Comparison of ENCODE assay signal across 9 mouse cellular contexts in genomic region chr8:26687146-26687545, GRCm38 (mm10).
A peak's percentile ranks its signal among the peaks of the same experiment; 100 is the strongest.
DNase-seq lines count a peak whose midpoint lies in the region; ATAC-seq and TF ChIP-seq lines count a peak whose summit lies in the region.
"Had no signal": no experiment of that assay in that cellular context is flagged by ENCODE, and none has a peak within 500 bp of the region (broad histone marks: within the 10 kb centered on the region; RNA-seq: fewer than 3 reads in every experiment).

No protein-coding gene starts in this region.

- H3K27me3 ChIP-seq in hindbrain, embryonic 11.5 days (ENCODE audit: control insufficient read depth, insufficient read depth, low read length): no peaks in the 10 kb centered on the region
- no peaks in the 10 kb centered on the region for H3K27me3 ChIP-seq in hindbrain, embryonic 16.5 days (replicated peaks; ENCODE audit: control insufficient read depth, insufficient read depth, low read length)
- no peaks in the 10 kb centered on the region for H3K27me3 ChIP-seq in embryonic facial prominence, embryonic 10.5 days (replicated peaks; ENCODE audit: low read depth, poor library complexity, severe bottlenecking)
- H3K27me3 ChIP-seq in thymus, adult 2 months (ENCODE audit: control insufficient read depth, insufficient read depth, low read length): no peaks in the 10 kb centered on the region

- no peak overlapping the region for H3K9ac ChIP-seq in hindbrain, embryonic 11.5 days (ENCODE audit: low read depth, low read length)
- no peak overlapping the region for H3K9ac ChIP-seq in hindbrain, embryonic 16.5 days (ENCODE audit: low read depth, low read length)
- H3K9ac ChIP-seq: limb, embryonic 12.5 days had no signal

- intact Hi-C loops in left cerebral cortex, postnatal 36 days (cut with DNase I): loop anchor here (2.0 kb wide), 1 partner anchor 294 kb away; no protein-coding TSS in a partner anchor

- no peak for ATAC-seq in hindbrain, embryonic 11.5 days (ENCODE audit: low FRiP score)
- no peak for ATAC-seq in hindbrain, embryonic 16.5 days

- H3K4me3 ChIP-seq in hindbrain, embryonic 11.5 days (ENCODE audit: low read depth, low read length): no peak overlapping the region
- no peak overlapping the region for H3K4me3 ChIP-seq in hindbrain, embryonic 16.5 days (ENCODE audit: low read length)
- no peak overlapping the region for H3K4me3 ChIP-seq in embryonic facial prominence, embryonic 10.5 days
- H3K4me3 ChIP-seq in thymus, adult 2 months (ENCODE audit: control insufficient read depth, insufficient read depth, low read length): no peak overlapping the region
- H3K4me3 ChIP-seq: limb, embryonic 12.5 days had no signal

- no peak for TF ChIP-seq POLR2A in thymus, adult 2 months (IDR thresholded peaks at IDR 0.05; ENCODE audit: control insufficient read depth, extremely low read depth, insufficient read depth, low read length, poor library complexity)

- no peak for TF ChIP-seq CTCF in thymus, adult 2 months (IDR thresholded peaks at IDR 0.05; ENCODE audit: borderline replicate concordance, control insufficient read depth, extremely low read depth, insufficient read depth, low read length, poor library complexity)

- no peaks in the 10 kb centered on the region for H3K9me3 ChIP-seq in hindbrain, embryonic 11.5 days (ENCODE audit: control insufficient read depth, low read length)
- H3K9me3 ChIP-seq in hindbrain, embryonic 16.5 days (ENCODE audit: control insufficient read depth, low read length): no peaks in the 10 kb centered on the region
- no peaks in the 10 kb centered on the region for H3K9me3 ChIP-seq in embryonic facial prominence, embryonic 10.5 days
- H3K9me3 ChIP-seq: limb, embryonic 12.5 days had no signal

- H3K4me2 ChIP-seq in hindbrain, embryonic 11.5 days (replicated peaks; ENCODE audit: low read depth, low read length): no peak overlapping the region
- H3K4me2 ChIP-seq in hindbrain, embryonic 16.5 days (ENCODE audit: low read length): no peak overlapping the region
- H3K4me2 ChIP-seq: limb, embryonic 12.5 days had no signal

- no peaks in the 10 kb centered on the region for H3K36me3 ChIP-seq in hindbrain, embryonic 11.5 days (ENCODE audit: control insufficient read depth, insufficient read depth, low read length)
- no peaks in the 10 kb centered on the region for H3K36me3 ChIP-seq in hindbrain, embryonic 16.5 days (ENCODE audit: control insufficient read depth, insufficient read depth, low read length)
- no peaks in the 10 kb centered on the region for H3K36me3 ChIP-seq in embryonic facial prominence, embryonic 10.5 days (replicated peaks)
- no peaks in the 10 kb centered on the region for H3K36me3 ChIP-seq in thymus, adult 2 months (ENCODE audit: control insufficient read depth, insufficient read depth, low read length)
- H3K36me3 ChIP-seq: limb, embryonic 12.5 days had no signal

- DNase-seq in hindbrain, embryonic 11.5 days (ENCODE audit: low spot score): peak; percentile 62
- DNase-seq in urinary bladder, postnatal 25 days (ENCODE audit: low spot score): peak; percentile 29
- DNase-seq in urinary bladder, adult 18-20 months (ENCODE audit: low spot score in 2 of 2): no peak
- peak; percentile 44 for DNase-seq in embryonic facial prominence, embryonic 10.5 days (ENCODE audit: low spot score)
- DNase-seq in left cerebral cortex, postnatal 36 days (ENCODE audit: low spot score in 2 of 2): peak; percentile 27 to 29
- DNase-seq in thymus, adult 2 months: no peak
- no peak for DNase-seq in urinary bladder, postnatal 4 days (ENCODE audit: low spot score in 2 of 2)

- H3K27ac ChIP-seq in hindbrain, embryonic 11.5 days (ENCODE audit: low read depth, low read length): no peak overlapping the region
- no peak overlapping the region for H3K27ac ChIP-seq in hindbrain, embryonic 16.5 days (ENCODE audit: low read depth, low read length)
- no peak overlapping the region for H3K27ac ChIP-seq in embryonic facial prominence, embryonic 10.5 days (replicated peaks)
- H3K27ac ChIP-seq in thymus, adult 2 months (ENCODE audit: control insufficient read depth, insufficient read depth, low read length): no peak overlapping the region
- H3K27ac ChIP-seq: limb, embryonic 12.5 days had no signal

- no peaks in the 10 kb centered on the region for H3K4me1 ChIP-seq in hindbrain, embryonic 11.5 days (replicated peaks; ENCODE audit: control insufficient read depth, insufficient read depth, low read length)
- H3K4me1 ChIP-seq in hindbrain, embryonic 16.5 days (ENCODE audit: control insufficient read depth, insufficient read depth, low read depth, low read length): peaks cover 6% of the 10 kb centered on the region
- H3K4me1 ChIP-seq in embryonic facial prominence, embryonic 10.5 days: peaks cover 29% of the 10 kb centered on the region
- no peaks in the 10 kb centered on the region for H3K4me1 ChIP-seq in thymus, adult 2 months (replicated peaks; ENCODE audit: control insufficient read depth, insufficient read depth, low read length)

Comparison
In these comparisons a context has a peak if more than half of its experiments do, and no peak if none do; other contexts are left out.
1. DNase-seq: peak in hindbrain, embryonic 11.5 days (single experiment), urinary bladder, postnatal 25 days (single experiment), embryonic facial prominence, embryonic 10.5 days (single experiment) and left cerebral cortex, postnatal 36 days (2 of 2); none in urinary bladder, adult 18-20 months (0 of 2), thymus, adult 2 months (single experiment) and urinary bladder, postnatal 4 days (0 of 2).